ENCODE assay signal across 8 mouse cellular contexts in the genomic region with DNA sequence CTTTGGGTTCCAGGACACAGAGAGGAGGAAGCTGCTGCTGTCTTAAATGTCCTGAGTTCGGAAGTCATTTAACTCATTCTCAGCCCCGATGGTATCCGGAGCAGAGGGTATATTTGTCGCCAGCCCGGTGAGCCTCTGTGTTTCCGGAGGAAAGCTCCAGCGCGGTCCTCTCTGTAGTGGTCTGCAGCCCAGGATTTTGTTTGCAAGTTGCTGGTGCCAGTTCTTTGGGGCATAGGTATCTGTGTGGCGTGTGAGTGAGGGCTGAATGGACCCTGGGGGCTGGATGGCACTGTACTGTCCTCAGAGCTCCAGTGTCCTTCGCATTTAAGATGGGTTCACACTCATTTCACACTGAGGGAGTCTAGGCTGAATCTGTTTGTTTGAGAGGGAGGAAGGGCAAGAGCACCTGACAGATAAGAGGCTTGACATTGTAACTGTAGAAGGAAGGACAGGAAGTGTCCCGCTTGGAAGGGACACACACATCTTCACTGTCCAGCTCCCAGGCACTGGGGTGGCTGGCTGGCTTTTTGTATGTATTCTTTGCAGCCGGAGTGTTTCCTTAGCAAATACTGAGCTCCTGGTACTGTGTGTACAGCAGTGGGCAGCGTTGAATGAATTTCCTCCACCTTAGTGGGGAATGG. TPM values are rescaled to one million over a fixed set of nuclear protein-coding genes. Genes with fewer than 3 reads are reported as not detected.
DNase-seq lines count a peak whose midpoint lies in the region; ATAC-seq and TF ChIP-seq lines count a peak whose summit lies in the region.

No protein-coding gene starts in this region.

- H3K4me2 ChIP-seq in heart, embryonic 16.5 days (ENCODE audit: low read depth, low read length): peak overlapping the region; percentile 71
- peak overlapping the region; percentile 13 for H3K4me2 ChIP-seq in liver, embryonic 14.5 days (ENCODE audit: low read depth)

- DNase-seq in testis, postnatal 10 days (ENCODE audit: low spot score): no peak
- DNase-seq in liver, embryonic 14.5 days (ENCODE audit: low read depth in 3 of 3, low spot score in 3 of 3): no peak
- DNase-seq in urinary bladder, postnatal 10 days (ENCODE audit: low spot score): no peak
- no peak for DNase-seq in gastrocnemius, postnatal 4 days (ENCODE audit: low spot score in 2 of 2)
- DNase-seq in left cerebral cortex, postnatal 10 days (ENCODE audit: extremely low spot score in 1 of 2, low spot score in 2 of 2): no peak

- no peak for TF ChIP-seq CTCF in testis, adult 2 months (IDR thresholded peaks at IDR 0.05; ENCODE audit: control insufficient read depth, insufficient read depth, insufficient replicate concordance, low read depth, low read length)
- TF ChIP-seq CTCF in liver, embryonic 14.5 days (IDR thresholded peaks at IDR 0.05; ENCODE audit: low read depth): no peak
- TF ChIP-seq CTCF in small intestine, adult 2 months (IDR thresholded peaks at IDR 0.05; ENCODE audit: extremely low read depth, insufficient read length, insufficient replicate concordance, low read depth, low read length): no peak

- intact Hi-C loops in left cerebral cortex, postnatal 10 days (cut with DNase I): no loop called here

- peak overlapping the region; percentile 80 for H3K9ac ChIP-seq in heart, embryonic 16.5 days (ENCODE audit: low read length)
- H3K9ac ChIP-seq in liver, embryonic 14.5 days (replicated peaks): no peak overlapping the region

- H3K27me3 ChIP-seq in testis, adult 2 months (ENCODE audit: control insufficient read depth, insufficient read depth, low read length): no peaks in the 10 kb centered on the region
- no peaks in the 10 kb centered on the region for H3K27me3 ChIP-seq in heart, embryonic 16.5 days (ENCODE audit: control insufficient read depth, insufficient read depth, low read length)
- H3K27me3 ChIP-seq in liver, embryonic 14.5 days (ENCODE audit: control insufficient read depth, insufficient read depth, low read length): no peaks in the 10 kb centered on the region
- no peaks in the 10 kb centered on the region for H3K27me3 ChIP-seq in small intestine, adult 2 months (ENCODE audit: control insufficient read depth, insufficient read depth, low read length)

- ATAC-seq in heart, embryonic 16.5 days (replicated peaks; ENCODE audit: extremely low read depth, insufficient read depth, low FRiP score): peak; percentile 56
- ATAC-seq in liver, embryonic 14.5 days (ENCODE audit: insufficient read depth): no peak

- WGBS in heart, embryonic 16.5 days: 15% methylated on average over 13 of the region's 13 CpGs
- 14% methylated on average over 13 of the region's 13 CpGs for WGBS in liver, embryonic 14.5 days (ENCODE audit: insufficient replicate concordance)
- 6% methylated on average over 13 of the region's 13 CpGs for WGBS in small intestine, adult 2 months

- no peak for TF ChIP-seq EP300 in liver, embryonic 14.5 days (IDR thresholded peaks at IDR 0.05; ENCODE audit: low read depth)

- H3K4me1 ChIP-seq in testis, adult 2 months (ENCODE audit: control insufficient read depth, insufficient read depth, low read length): no peaks in the 10 kb centered on the region
- H3K4me1 ChIP-seq in heart, embryonic 16.5 days (ENCODE audit: control insufficient read depth, insufficient read depth, low read length): peaks cover 36% of the 10 kb centered on the region
- H3K4me1 ChIP-seq in liver, embryonic 14.5 days (replicated peaks; ENCODE audit: control insufficient read depth in 2 of 2, insufficient read depth in 2 of 2, low read length in 1 of 2): peaks cover 0 to 25% of the 10 kb centered on the region in 2 experiments; a peak in 2 of 4 replicates
- peaks cover 37% of the 10 kb centered on the region for H3K4me1 ChIP-seq in small intestine, adult 2 months (ENCODE audit: control insufficient read depth, insufficient read depth, insufficient read length, low read length)

- H3K27ac ChIP-seq in testis, adult 2 months (ENCODE audit: control insufficient read depth, insufficient read depth, low read depth, low read length): peak overlapping the region; percentile 41
- H3K27ac ChIP-seq in heart, embryonic 16.5 days (ENCODE audit: low read length): peak overlapping the region; percentile 87
- no peak overlapping the region for H3K27ac ChIP-seq in liver, embryonic 14.5 days
- H3K27ac ChIP-seq in small intestine, adult 2 months (ENCODE audit: insufficient read depth, low read depth, low read length): peak overlapping the region; percentile 99

- peak; percentile 15; the same call in 1 of the 2 replicates for TF ChIP-seq POLR2A in testis, adult 2 months (IDR thresholded peaks at IDR 0.05; ENCODE audit: control insufficient read depth, low read depth, low read length)
- TF ChIP-seq POLR2A in small intestine, adult 2 months (IDR thresholded peaks at IDR 0.05; ENCODE audit: low read depth, low read length): no peak; the same call in 1 of the 2 replicates

- peak overlapping the region; percentile 2 for H3K4me3 ChIP-seq in testis, adult 2 months (ENCODE audit: control insufficient read depth, low read depth, low read length)
- H3K4me3 ChIP-seq in heart, embryonic 16.5 days (ENCODE audit: low read length): peak overlapping the region; percentile 50
- peak overlapping the region in 1 of 2 experiments; percentile 27; a peak in 1 of 4 replicates for H3K4me3 ChIP-seq in liver, embryonic 14.5 days (ENCODE audit: insufficient read depth in 1 of 2, low read depth in 2 of 2, low read length in 2 of 2)
- H3K4me3 ChIP-seq in small intestine, adult 2 months (ENCODE audit: low read depth, low read length): peak overlapping the region; percentile 78

- no peaks in the 10 kb centered on the region for H3K36me3 ChIP-seq in testis, adult 2 months (ENCODE audit: control insufficient read depth, insufficient read depth, low read length)
- H3K36me3 ChIP-seq in heart, embryonic 16.5 days (ENCODE audit: control insufficient read depth, insufficient read depth): no peaks in the 10 kb centered on the region
- no peaks in the 10 kb centered on the region for H3K36me3 ChIP-seq in liver, embryonic 14.5 days (replicated peaks; ENCODE audit: control insufficient read depth, insufficient read depth, low read depth)
- peaks cover 3% of the 10 kb centered on the region for H3K36me3 ChIP-seq in small intestine, adult 2 months (ENCODE audit: control insufficient read depth, insufficient read depth, low read length)

- H3K9me3 ChIP-seq in heart, embryonic 16.5 days (replicated peaks; ENCODE audit: control insufficient read depth, low read length): no peaks in the 10 kb centered on the region
- no peaks in the 10 kb centered on the region for H3K9me3 ChIP-seq in liver, embryonic 14.5 days (ENCODE audit: control insufficient read depth, low read length)

RNA-seq across cellular contexts. Expression of gene 5330417H12Rik, which starts 41.4 kb away (rescaled TPM):
- not detected in 2 replicates for polyA plus RNA-seq in testis, adult 2 months (2012; rRNA removed)
- polyA plus RNA-seq in heart, embryonic 16.5 days (2015; fragmentation: Nextera tagmentation; extraction: Ambion mirVana): not detected in 2 replicates
- not detected in 2 replicates for polyA plus RNA-seq in liver, embryonic 14.5 days (2012; rRNA removed)
- not detected in 2 replicates for polyA plus RNA-seq in liver, embryonic 14.5 days (2014; fragmentation: Nextera tagmentation; extraction: Ambion mirVana)
- not detected in 2 replicates for polyA plus RNA-seq in small intestine, adult 2 months (2012; rRNA removed)
- not detected for total RNA-seq in gastrocnemius, postnatal 4 days (2021)
- total RNA-seq in left cerebral cortex, postnatal 10 days (2021): not detected
